Mouse (Mus musculus) frontal cortex, adult 2 months (tissue): Measurements from ENCODE around the gene Ttc41. TPM values are rescaled to one million over a fixed set of nuclear protein-coding genes. Genes with fewer than 3 reads are reported as not detected.

Experiments
- DNase-seq, 2 experiments: peaks; one replicate each; pipeline ENCODE4 v3.0.0; 2022; ENCODE audit warnings: low spot score in 1 of 2; ENCODE audit errors: extremely low spot score in 1 of 2
- polyA plus RNA-seq: library from polyadenylated mRNA; depleted of rRNA; stranded (reverse); fragments of >200 nt; gene quantifications from 2 replicates; pipeline ENCODE4 v1.2.3, GENCODE M21; 2012

The Ttc41 gene
- polyA plus RNA-seq, 1 experiment, result 2.2 TPM

DNA sequence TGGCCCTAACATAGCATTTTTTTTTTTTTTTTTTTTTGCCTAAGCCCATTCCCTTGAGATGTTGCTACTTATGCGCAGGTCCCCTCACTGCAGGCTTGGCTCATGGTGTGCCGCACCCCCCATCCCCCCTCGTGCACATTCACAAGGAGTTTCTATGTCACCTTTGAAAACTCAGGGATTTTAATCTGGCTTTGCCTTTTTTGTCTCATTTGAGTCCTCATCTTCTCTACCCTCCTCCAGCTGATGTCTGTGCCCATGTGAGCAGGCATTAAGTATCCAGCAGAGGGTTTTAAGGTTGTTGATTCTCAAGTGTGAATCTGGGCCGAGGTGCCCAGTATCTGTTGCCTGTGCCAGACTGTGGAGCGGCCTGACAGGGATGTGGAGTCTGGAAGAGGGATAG is 76.0 kb downstream of the Ttc41 start:
- no peak for DNase-seq

DNA sequence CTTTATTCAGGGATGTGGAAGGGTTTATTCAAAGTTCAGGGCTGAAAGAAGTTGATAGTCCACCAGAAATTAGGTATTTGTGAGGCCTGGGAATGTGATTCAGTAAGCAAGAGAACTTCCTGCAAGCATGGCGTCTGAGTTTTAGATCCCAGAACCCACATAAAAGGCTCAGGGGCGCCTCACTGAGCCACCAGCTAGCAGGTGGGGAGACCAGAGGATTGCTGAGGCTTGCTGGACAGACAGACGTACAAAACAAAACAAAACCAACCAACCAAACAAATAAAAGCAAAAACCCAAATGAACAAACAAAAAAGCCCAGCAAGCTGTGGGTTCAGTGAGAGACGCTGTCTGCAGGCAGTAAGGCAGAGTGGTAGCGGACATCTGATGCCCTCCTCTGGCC is 77.0 kb downstream of the Ttc41 start:
- no peak for DNase-seq

- no peak for DNase-seq
Measured at GRCm38 (mm10) chr10:86783561-86783960, 78.0 kb downstream of the Ttc41 start.

DNA sequence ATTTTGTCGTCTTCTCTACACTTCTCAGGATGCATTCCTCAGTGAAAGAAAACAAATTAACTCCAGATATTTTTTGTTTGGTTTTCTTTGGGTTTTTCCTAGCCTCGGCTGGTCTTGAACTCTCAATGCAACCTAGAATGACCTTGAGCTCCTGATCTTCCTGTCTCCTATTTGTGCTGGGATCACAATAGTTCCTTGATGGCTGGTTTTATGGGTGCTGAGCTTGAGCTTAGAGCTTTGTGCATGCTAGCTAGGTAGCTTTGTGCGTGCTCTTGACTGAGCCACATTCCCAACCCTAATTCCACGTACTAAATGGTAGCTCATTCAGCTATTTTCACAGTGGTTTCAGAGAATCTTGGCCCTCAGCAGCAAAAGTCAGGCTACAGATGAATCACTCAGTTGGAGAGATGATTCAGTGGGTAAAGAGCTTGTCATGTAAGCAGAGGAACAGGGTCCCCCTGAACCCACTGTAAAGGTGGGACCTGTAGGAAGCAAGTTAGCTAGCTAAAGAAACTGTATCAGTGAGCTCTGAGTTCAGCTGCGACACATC is 78.6 kb downstream of the Ttc41 start:
- DNase-seq, result no peak

- no peak for DNase-seq
Measured at GRCm38 (mm10) chr10:86785396-86785795, 79.8 kb downstream of the Ttc41 start.

- no peak for DNase-seq
Measured at GRCm38 (mm10) chr10:86786083-86786482, 80.5 kb downstream of the Ttc41 start.

DNA sequence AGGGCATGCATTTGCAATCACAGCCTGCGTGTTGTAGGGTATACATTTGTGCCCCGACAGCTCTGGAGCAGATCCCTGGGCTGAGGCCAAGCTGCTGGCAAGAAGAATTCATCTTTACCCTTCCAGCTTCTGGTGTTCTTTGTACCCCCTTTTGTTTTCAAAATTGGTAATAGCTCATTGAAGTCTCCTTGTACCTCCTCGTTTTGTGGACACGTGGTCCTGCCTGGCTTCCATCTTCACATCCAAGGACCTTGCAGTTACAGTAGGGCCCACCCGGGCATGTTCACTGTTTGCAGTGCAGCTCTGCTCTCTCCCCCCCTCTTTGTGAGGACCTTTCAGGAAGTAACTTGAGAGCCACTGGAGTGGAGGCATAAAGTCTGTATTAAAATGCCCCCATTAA is 82.6 kb downstream of the Ttc41 start:
- DNase-seq, result no peak

DNA sequence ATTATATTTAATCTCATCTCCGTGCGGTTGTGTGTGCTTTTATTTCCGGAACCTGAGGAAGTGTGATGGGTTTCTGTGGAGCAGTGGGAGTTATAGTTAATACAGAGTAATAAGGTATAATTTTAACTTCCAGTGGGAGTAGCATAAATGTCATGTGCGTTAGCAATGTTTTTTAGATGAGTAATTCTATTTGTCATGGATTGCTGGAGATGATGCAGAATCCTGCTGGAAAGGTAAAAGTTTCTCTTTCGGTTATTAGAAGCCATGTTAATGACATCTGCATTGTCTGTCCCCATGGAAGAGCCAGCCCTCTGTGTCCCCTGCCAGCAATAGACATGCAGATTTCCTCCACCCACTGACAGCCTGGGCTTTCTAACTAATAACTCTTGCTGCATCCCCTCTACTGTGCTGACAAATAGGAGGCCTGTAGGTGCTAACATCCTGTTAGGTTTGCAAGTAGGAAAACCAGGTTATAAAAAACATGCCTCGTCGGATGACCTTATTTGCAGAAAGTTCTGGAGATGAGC is 83.6 kb downstream of the Ttc41 start:
- peak in 1 of 2 experiments; percentile 37 for DNase-seq

DNA sequence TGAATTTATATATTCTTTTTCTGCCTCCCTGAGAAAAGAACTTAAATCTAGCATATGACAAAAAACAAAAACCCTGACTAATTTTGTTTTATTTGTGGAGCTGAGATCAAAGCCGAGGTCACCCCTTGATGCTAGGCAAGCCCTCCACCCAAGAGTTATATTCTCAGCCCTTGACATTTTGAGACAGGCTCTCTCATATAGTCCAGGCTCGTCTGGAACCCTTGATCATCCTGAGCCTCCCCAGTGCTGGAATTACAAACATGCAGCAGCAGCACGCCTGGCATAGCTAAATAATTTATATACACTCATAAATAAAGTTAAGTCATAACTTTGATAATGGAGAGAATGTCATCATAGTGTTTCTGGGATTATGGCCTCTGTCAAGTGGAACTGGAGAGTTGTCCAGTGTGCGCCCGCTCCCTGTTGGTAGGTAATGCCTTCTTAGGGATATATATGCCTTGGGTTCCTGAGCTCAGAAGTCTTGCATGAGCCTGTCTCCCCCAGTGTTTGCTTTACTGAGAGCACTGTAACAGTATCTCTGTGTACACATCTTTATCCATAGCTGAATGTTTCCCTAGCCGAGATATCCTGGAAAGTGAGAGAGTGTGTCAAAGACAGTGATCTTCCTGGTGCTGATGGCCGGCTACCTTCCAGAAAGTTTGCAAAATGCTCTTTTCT is 86.0 kb downstream of the Ttc41 start:
- no peak for DNase-seq

DNA sequence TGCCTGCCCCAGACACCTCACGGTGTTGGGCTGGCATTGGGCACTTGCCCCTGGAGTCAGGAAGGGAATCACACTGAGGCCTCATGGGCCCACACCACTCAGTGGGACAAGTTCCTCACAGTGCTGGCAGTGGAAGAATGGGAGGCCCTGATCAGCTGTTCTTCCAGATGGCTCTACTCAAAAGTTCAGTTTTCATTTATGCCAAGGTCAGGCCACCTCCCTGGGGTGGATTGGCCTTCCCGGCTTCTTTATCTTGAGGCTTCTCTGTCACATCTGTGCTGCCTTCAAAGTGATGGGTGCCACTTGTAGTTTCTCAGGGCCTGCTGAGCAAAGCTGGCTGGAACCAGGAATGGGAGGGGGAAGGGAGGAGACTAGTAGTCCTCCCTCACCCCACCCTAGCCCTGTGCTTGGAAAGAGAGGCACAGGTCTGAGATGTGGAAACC is 87.9 kb downstream of the Ttc41 start:
- DNase-seq, result no peak

GRCm38 (mm10) chr10:86794196-86794595 is 88.6 kb downstream of the Ttc41 start:
- no peak for DNase-seq

DNA sequence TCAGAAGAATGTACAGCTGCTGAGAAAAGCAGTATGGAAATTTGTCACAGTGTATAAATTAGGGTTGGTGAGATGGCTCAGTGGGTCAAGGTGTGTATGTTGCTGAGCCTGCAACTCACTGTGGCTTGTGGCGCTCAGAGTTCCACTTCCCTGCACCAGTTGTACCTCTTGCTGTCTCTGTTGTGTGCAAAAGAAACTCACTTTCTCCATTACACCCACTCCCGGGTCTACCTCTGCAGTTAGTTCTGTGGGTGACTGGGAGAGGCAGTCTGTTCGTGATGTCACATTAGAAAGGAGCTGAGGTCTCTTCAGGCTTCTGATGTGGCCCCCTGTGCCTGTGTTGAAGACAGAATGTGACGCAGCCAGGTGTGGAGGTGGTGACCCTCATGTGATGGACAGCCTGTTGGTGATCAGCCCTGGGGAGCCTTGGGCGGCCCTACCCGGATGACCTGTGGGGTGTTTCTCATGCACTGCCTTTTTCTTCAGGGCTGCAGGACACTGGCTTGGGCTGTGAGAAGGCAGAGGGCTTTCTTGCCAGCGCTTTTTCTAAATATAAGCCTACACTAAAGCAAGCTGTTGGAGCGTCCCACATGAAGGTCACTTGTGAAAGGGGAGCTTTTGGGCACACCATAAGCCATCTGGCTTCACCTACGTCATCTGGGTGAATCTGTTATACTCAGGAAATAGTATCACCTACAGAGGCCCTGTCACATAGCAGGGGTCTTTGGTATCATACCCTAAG is 89.4 kb downstream of the Ttc41 start:
- DNase-seq, result peak in 1 of 2 experiments; percentile 48

DNA sequence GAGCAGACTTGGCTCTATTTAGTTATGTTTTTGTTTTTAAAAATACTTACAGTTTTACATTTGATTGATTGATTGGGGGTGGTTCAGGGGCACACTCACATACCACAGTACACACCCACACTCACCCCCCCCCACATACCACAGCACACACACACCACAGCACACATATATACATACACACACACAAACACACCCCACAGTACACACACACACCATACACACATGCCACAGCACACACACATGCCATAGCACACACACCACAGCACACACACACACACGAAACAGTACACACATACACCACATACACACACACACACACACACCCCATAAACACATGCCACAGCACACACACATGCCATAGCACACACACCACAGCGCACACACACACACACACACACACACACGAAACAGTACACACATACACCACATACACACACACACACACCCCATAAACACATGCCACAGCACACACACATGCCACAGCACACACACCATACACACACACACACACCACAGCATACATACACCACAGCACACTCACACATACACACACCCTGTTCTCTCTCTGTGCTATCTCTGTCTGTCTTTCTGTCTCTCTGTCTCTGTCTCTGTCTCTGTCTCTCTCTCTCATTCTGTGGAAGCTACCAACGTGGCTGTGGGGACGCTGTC is 90.6 kb downstream of the Ttc41 start:
- no peak for DNase-seq

DNA sequence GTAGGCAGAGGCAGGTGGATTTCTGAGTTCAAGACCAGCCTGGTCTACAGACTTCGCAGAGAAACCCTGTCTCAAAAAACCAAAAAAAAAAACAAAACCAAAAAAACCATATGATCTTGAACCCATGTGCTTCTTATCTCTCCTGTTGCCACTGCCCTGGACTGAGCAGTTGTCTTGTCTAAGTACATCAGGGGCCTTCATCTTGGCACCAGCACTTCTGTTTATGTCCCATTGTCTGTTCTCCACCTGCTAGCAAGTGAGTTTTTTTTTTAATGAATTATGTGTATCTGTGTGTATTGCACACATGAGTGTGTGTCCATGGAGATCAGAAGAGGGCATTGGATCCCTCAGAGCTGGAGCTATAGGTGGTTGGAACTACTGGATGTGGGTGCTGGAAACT is 101.8 kb downstream of the Ttc41 start:
- DNase-seq, result no peak

- no peak for DNase-seq
Measured at GRCm38 (mm10) chr10:86808013-86808758, 102.6 kb downstream of the Ttc41 start.

GRCm38 (mm10) chr10:86810000-86810399 is 104.4 kb downstream of the Ttc41 start:
- DNase-seq, result peak in 1 of 2 experiments; percentile 54

- DNase-seq, result no peak
Measured at GRCm38 (mm10) chr10:86810612-86811011, 105.0 kb downstream of the Ttc41 start.

GRCm38 (mm10) chr10:86814292-86815131 is 108.9 kb downstream of the Ttc41 start:
- no peak for DNase-seq

GRCm38 (mm10) chr10:86815133-86815532 is 109.5 kb downstream of the Ttc41 start:
- no peak for DNase-seq
